Mouse (Mus musculus) megakaryocyte-erythroid progenitor cell, adult 5-6 weeks (primary cell): ENCODE data around the gene Olfr982. TPM values are rescaled to one million over a fixed set of nuclear protein-coding genes. Genes with fewer than 3 reads are reported as not detected.

ENCODE experiments used
- ATAC-seq: replicated peaks from 2 replicates; pipeline ENCODE4 v1.8.0; 2016; ENCODE audit warnings: mild to moderate bottlenecking, inconsistent platforms; ENCODE audit not compliant: severe bottlenecking, poor library complexity, low FRiP score, low TSS enrichment
- total RNA-seq, 2 experiments: library from RNA; stranded (forward) in 1 of 2; stranded (reverse) in 1 of 2; fragments of 200-1000, 215-1000 nt in 1 of 2; fragments of >200 nt in 1 of 2; fragmentation: Nextera tagmentation in 1 of 2; gene quantifications; 2 replicates each; pipeline ENCODE4 v1.2.3; 2014 to 2017

Gene Olfr982
- total RNA-seq (2014; fragmentation: Nextera tagmentation) (not detected in 2 replicates), total RNA-seq (2017) (not detected in 2 replicates)

DNA sequence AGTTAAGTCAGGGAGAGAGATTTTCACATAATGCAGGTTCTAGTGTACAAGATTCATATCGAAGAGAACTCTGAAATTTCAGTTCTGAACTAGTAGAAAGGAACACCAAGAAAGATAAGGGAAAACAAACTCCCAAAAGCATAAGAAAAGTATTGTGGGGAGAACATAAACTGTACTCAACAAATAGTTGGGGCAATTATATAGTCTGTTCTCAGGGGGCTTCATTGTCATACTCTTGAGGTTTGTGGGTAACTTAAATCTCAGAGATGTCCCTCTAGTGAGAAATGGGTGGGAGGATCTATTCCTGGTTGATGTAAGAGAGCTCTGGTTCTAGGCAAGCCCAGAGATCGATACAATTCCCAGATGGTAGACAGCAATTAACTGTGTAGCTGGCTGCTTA is at the start of gene Olfr982:
Olfr982 (plus strand) TSS at position 301 of the 400 bp plus-strand sequence.
- no peak for ATAC-seq

DNA sequence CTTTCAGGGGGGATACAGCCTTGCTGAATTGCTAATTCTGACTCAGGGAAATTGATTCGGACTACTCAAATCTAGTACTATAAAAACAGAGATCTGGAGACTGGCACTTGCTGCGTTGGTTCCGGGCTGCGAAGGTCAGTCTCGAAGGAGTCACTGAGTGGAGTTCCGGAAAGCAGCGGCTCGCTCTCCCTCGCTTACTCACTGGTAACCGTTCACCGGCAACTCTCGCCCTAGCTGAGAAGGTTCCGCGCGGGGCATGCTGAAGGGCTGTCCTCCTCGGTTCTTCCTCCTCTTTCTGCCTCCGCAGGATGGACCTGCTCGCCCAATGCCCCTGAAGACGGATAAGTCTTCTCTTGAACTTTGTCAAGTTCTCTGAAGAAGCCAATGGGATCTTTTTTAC is 23.5 kb upstream of the Olfr982 start:
- no peak for ATAC-seq

DNA sequence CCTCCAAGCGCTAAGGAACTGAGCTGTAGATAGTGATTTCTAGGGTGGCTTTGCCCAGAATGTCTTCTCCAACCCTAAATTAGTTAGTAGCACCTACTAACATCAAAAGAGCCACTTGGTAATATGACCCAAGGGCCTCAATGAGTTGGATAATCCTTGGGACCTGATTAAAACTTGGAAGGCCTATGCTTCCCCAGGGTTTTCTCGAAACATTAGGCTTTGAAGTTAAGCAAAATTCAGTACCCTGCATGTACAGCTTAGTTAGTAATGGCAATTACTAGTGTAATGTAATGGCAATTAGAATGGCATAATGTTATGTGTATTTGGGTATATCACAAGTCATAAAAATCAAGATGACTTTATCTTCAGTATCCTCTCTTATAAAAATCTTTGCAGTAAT is 19.9 kb downstream of the Olfr982 start, which contains the start of gene Olfr983:
Olfr983 (minus strand) TSS at position 101 of the 400 bp plus-strand sequence.
- no peak for ATAC-seq

DNA sequence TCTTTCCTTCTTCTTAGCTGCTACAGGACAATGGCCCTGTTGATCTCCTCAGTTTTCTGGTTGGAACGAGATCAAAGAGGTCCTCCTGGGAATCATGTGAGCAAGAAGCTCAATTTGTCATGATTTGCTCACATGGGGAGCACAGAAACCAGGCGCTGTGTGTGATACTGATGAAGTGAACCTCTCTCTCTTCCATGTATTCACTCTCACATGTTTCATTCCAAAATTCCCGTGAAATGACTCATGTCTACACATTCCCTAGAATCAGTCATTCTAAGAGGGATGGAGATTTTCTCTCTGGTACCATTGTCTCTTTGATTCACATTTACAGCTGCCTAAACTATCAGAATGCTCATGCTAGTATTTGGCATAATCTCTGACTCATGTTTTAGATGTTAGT is 21.1 kb downstream of the Olfr982 start:
- no peak for ATAC-seq

DNA sequence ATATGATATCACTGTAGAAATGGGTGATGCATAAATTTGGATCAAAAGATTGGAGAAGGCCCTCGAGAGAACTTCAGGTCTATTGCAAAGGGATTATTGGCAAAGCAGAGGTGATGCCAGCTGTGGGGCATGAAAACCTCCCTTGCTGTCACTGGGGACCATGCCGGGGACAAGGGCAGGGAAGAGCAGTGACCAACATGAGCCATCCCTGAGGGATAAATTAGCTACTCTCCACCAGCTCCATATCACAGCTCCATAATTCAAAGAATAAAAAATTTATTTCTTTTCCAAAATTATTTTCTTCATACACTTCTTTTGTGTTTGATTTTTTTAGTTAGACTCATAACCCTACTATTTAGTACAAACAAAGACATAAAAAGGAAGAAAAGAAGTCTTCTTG is 40.5 kb downstream of the Olfr982 start, which contains the start of gene Olfr984:
Olfr984 (minus strand) TSS at position 101 of the 400 bp plus-strand sequence.
- ATAC-seq = no peak

DNA sequence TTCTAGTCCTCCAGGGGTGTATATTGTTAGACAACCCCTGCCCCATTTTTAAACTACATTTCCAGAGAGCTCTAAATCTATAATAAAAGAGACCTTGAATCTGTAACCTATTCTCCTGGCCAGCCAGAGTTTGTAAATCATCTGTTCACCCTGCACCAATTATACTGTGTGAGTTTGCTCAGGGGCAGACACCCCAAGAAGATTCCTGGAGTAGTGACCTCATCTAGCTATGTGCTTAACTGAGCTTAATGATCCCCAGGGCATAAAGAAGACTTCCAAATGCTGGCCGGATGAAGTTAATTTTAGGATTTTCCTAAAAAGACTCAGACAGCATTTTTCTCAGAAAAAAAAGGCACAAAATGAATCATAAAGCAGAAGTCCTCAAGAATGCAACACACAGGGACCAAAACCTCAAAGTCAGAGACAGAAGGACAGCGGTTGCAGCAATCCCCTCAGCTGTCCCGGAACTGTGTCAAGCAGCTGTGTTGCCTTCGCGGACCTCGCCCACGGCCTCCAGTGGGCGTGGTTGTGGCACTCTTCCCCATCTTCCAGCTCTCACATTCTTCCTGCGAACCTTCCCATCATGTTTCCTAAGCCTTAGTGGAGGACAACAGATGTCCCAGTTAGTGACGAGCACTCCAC is 43.1 kb downstream of the Olfr982 start:
- peak; percentile 55; the same call in 1 of the 2 replicates for ATAC-seq

DNA sequence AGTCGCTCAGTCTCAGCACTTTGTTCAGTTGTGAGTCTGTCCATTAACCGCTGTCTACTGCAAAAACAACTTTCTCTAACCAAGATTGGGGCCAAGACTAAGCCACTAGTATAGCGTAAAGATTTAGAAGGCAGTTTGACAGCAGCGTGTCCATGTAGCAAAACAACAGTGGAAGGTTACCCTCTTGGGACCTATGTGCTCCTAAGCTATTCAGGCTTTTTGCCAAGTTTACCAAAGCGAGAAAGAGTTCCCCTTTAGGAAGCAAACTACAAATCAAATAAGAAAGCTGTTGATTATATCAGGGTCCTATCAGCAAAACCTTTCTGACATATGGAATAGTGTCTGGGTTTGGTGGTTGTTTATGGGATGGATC is 43.6 kb downstream of the Olfr982 start:
- no peak for ATAC-seq

Other genes starting within 250 kb of the Olfr982 start
- not detected in 2 replicates for gene Olfr971, start 237.0 kb upstream of the Olfr982 start, total RNA-seq (2014; fragmentation: Nextera tagmentation)
- not detected in 2 replicates for gene Olfr971, start 237.0 kb upstream of the Olfr982 start, total RNA-seq (2017)
- not detected in 2 replicates for gene Olfr972, start 207.4 kb upstream of the Olfr982 start, total RNA-seq (2014; fragmentation: Nextera tagmentation)
- gene Olfr972, start 207.4 kb upstream of the Olfr982 start, total RNA-seq (2017) = not detected in 2 replicates
- gene Olfr229, start 166.5 kb upstream of the Olfr982 start, total RNA-seq (2014; fragmentation: Nextera tagmentation) = not detected in 2 replicates
- gene Olfr229, start 166.5 kb upstream of the Olfr982 start, total RNA-seq (2017) = not detected in 2 replicates
- gene Olfr974, start 136.3 kb upstream of the Olfr982 start, total RNA-seq (2014; fragmentation: Nextera tagmentation) = not detected in 2 replicates
- not detected in 2 replicates for gene Olfr974, start 136.3 kb upstream of the Olfr982 start, total RNA-seq (2017)
- not detected in 2 replicates for gene Olfr975, start 121.8 kb upstream of the Olfr982 start, total RNA-seq (2014; fragmentation: Nextera tagmentation)
- gene Olfr975, start 121.8 kb upstream of the Olfr982 start, total RNA-seq (2017) = not detected in 2 replicates
- not detected in 2 replicates for gene Olfr976, start 112.7 kb upstream of the Olfr982 start, total RNA-seq (2014; fragmentation: Nextera tagmentation)
- not detected in 2 replicates for gene Olfr976, start 112.7 kb upstream of the Olfr982 start, total RNA-seq (2017)
- not detected in 2 replicates for gene Olfr978, start 81.7 kb upstream of the Olfr982 start, total RNA-seq (2014; fragmentation: Nextera tagmentation)
- gene Olfr978, start 81.7 kb upstream of the Olfr982 start, total RNA-seq (2017) = not detected in 2 replicates
- gene Olfr979, start 70.4 kb upstream of the Olfr982 start, total RNA-seq (2014; fragmentation: Nextera tagmentation) = not detected in 2 replicates
- not detected in 2 replicates for gene Olfr979, start 70.4 kb upstream of the Olfr982 start, total RNA-seq (2017)
- not detected in 2 replicates for gene Olfr980, start 64.2 kb upstream of the Olfr982 start, total RNA-seq (2014; fragmentation: Nextera tagmentation)
- not detected in 2 replicates for gene Olfr980, start 64.2 kb upstream of the Olfr982 start, total RNA-seq (2017)
- gene Olfr981, start 52.4 kb upstream of the Olfr982 start, total RNA-seq (2014; fragmentation: Nextera tagmentation) = not detected in 2 replicates
- gene Olfr981, start 52.4 kb upstream of the Olfr982 start, total RNA-seq (2017) = not detected in 2 replicates
- not detected in 2 replicates for gene Olfr983, start 19.8 kb downstream of the Olfr982 start, total RNA-seq (2014; fragmentation: Nextera tagmentation)
- not detected in 2 replicates for gene Olfr983, start 19.8 kb downstream of the Olfr982 start, total RNA-seq (2017)
- not detected in 2 replicates for gene Olfr984, start 40.4 kb downstream of the Olfr982 start, total RNA-seq (2014; fragmentation: Nextera tagmentation)
- gene Olfr984, start 40.4 kb downstream of the Olfr982 start, total RNA-seq (2017) = not detected in 2 replicates
- not detected in 2 replicates for gene Olfr985, start 56.4 kb downstream of the Olfr982 start, total RNA-seq (2014; fragmentation: Nextera tagmentation)
- not detected in 2 replicates for gene Olfr985, start 56.4 kb downstream of the Olfr982 start, total RNA-seq (2017)
- not detected in 2 replicates for gene Tmem225, start 74.3 kb downstream of the Olfr982 start, total RNA-seq (2014; fragmentation: Nextera tagmentation)
- not detected in 2 replicates for gene Tmem225, start 74.3 kb downstream of the Olfr982 start, total RNA-seq (2017)
- not detected in 2 replicates for gene Olfr986, start 107.1 kb downstream of the Olfr982 start, total RNA-seq (2014; fragmentation: Nextera tagmentation)
- not detected in 2 replicates for gene Olfr986, start 107.1 kb downstream of the Olfr982 start, total RNA-seq (2017)
- 5.2 and 6.4 TPM in 2 replicates for gene Zfp202, start 118.5 kb downstream of the Olfr982 start, total RNA-seq (2014; fragmentation: Nextera tagmentation)
- gene Zfp202, start 118.5 kb downstream of the Olfr982 start, total RNA-seq (2017) = 2.2 and 5.1 TPM in 2 replicates
- gene Scn3b, start 195.4 kb downstream of the Olfr982 start, total RNA-seq (2014; fragmentation: Nextera tagmentation) = not detected in 2 replicates
- gene Scn3b, start 195.4 kb downstream of the Olfr982 start, total RNA-seq (2017) = not detected in 2 replicates